Mouse (Mus musculus) telencephalon, adult 2 months (tissue): Measurements from ENCODE around the gene Col25a1.

Source experiments
- DNase-seq: peaks from one replicate; pipeline ENCODE4 v3.0.0-alpha.2; 2011; ENCODE audit warnings: low read depth, low spot score

The Col25a1 gene

GRCm38 (mm10) chr3:130131201-130131600 lies at the start of gene Col25a1:
Gene Col25a1 (plus strand): TSS chr3:130131501.
- no peak for DNase-seq

- DNase-seq = no peak
These were observed 48.0 kb upstream of the Col25a1 start for GRCm38 (mm10) chr3:130083312-130083711.

DNA sequence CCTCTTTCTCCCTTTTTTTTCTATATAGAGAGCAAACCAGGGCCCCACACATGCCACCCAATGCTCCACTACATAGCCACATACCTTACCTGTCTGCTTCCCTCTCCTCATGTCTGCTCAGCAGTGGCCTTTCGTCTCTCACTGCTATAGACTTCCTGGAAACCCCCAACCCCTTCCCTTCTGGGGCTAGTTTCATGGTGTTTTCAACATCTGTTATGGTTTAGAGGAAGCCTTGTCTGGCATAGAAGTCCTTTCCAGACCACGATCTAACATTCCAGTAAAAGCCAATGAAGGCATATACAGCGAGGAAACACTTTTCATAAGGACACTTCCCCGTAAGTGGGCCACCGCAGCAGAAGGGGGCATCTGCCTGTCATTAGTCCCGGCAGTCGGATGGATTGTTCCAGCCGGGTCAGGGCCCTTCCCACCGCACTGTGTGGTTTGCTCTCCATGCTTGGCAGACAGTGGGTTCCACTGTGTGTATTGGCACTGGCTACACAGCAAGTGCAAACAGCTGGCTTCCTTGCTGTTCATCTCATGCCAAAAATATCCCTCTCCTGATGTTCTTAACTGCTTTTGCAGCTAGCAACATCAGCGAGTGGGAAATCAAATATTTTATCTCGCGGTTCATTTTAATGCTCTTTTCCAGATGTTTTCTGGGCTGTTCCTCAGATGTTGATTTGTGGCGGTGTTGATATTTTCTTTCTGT lies 44.8 kb upstream of the Col25a1 start:
- no peak for DNase-seq

DNA sequence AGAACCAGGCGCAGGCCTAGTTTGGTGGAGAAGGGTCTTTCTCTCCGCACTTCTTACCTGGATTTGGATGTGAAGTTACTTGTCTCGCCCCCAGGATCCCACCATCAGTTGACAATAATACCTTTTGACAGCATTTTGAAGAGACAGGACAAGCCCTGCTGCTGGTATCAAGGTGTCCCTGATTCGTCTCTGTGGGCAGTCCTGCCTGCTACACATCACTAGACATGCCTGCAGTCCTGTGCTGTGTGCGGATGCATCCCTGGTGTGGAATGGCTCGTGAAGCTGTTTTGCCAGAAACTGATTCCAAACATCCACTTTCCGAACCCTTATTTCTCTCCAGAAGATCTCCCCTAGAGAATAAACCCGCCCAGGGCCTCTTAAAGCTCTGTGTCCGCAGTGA lies 43.8 kb upstream of the Col25a1 start:
- DNase-seq = no peak

- DNase-seq = no peak
These were observed 42.6 kb upstream of the Col25a1 start for GRCm38 (mm10) chr3:130088654-130089053.

DNA sequence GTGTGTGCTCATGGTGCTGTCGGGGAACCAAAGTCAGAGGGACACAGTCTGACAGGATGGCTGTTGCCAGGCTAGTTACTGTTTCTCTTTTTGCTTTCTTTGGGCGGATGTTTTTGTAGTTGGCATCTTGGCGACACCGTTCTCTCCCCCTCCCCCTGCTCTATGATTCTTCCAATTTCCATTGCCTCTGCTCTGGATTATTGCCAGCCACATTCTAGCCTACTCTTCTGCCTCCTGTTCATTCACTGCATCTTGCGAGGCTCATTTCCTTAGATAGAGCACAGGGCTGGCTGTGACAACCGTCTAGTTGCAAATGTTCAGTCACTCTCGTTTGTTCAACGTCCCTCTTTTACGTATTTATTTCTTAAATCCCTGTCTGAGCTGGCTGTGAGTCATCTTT lies 40.8 kb upstream of the Col25a1 start:
- no peak for DNase-seq

DNA sequence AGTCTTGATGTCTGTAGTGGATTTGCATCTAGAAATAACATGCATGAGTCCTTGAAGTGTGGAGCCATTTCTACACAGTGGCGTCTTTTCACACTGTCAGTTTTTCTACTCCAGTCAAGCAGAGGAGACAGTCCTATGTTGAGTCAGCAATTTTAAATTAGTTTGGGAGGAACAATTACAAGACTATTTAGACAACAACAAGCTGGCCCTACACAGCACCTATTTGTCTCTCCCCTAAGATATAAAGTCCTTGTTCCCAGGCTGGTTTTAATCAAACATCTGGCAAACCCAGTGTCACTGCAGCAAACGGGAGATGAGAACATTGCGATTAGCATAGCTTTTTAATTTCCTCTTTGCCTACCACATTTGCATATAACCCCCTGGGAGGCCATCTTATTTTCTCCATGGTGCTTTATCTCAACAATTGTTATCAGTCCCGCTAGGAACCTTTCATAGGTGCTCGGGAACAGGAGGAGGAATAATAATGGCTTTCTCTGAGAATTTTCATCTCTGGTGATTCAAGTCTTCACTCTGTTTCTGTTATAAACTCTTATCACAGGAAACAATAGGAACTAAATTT lies 37.1 kb upstream of the Col25a1 start:
- DNase-seq = no peak

DNA sequence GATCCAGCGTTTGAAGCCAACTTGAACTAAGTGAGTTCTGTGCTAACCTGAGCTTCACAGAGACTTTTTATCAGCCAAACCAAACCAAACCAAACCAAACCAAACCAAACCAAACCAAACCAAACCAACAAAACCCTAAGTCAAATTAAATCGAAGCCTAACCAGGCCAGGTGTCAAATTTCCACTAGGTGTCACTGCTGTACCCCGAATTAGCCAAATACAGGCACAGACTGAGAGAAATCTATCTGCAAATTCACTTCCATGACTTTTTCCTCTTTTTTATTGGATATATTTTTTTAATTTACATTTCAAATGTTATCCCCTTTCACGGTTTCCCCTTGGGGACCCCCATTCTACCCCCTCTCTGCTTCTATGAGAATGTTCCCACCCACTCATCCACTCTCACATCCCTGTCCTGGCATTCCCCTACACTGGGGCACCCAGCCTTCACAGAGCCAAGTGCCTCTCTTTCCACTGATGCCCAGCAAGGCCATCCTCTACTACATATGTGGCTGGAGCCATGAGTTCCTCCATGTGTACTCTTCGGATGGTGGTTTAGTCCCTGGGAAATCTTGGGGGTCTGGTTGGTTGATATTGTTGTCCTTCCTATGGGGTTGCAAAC lies 36.0 kb upstream of the Col25a1 start:
- no peak for DNase-seq

DNA sequence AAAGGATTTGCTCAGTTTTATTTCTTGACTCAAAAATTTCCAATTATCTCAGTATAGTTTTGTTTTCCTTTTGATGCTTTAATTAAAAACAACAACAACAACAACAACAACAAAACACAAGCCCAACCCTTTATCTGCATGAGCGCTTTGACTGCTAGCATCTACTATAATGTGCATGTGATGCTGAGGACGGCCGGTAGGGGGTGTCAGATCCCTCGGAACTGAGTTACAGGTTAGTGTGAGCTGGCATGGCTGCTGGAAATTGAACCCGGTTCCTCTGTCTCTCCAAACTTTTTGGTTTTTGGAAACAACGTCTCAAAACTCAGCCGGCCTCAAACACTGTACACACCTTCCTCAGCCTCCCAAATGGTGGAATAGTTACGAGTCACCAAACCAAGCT lies 27.8 kb upstream of the Col25a1 start:
- DNase-seq = no peak

GRCm38 (mm10) chr3:130104471-130104870 lies 26.8 kb upstream of the Col25a1 start:
- DNase-seq = no peak

- DNase-seq = no peak
These were observed 14.4 kb upstream of the Col25a1 start for GRCm38 (mm10) chr3:130116886-130117285.

GRCm38 (mm10) chr3:130127840-130128239 lies 3.5 kb upstream of the Col25a1 start:
- DNase-seq = no peak

- peak; percentile 59 for DNase-seq
These were observed 2.7 kb upstream of the Col25a1 start for GRCm38 (mm10) chr3:130128564-130128963.

GRCm38 (mm10) chr3:130129635-130130206 lies 1.6 kb upstream of the Col25a1 start:
- no peak for DNase-seq

DNA sequence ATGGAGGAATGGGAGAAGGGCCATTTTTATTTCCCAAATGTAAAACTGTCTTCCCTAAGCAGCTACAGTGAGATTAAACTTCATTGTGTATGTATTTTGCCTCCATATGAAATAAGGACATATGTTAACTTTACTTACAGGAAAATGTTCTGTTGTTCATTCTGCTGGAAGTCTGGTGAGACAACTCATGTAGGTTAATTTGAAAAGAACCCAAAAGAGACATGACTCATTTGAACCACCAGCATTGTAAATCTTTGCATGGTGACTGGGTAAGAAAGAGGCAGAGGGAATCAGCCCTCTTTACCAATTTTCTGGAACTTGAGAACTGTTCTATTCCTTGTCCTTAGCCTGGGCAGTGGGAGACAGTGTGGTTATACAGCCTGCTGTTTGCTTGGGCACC lies 5.9 kb downstream of the Col25a1 start:
- DNase-seq = peak; percentile 28

- peak; percentile 11 for DNase-seq
These were observed 6.3 kb downstream of the Col25a1 start for GRCm38 (mm10) chr3:130137640-130138039.

DNA sequence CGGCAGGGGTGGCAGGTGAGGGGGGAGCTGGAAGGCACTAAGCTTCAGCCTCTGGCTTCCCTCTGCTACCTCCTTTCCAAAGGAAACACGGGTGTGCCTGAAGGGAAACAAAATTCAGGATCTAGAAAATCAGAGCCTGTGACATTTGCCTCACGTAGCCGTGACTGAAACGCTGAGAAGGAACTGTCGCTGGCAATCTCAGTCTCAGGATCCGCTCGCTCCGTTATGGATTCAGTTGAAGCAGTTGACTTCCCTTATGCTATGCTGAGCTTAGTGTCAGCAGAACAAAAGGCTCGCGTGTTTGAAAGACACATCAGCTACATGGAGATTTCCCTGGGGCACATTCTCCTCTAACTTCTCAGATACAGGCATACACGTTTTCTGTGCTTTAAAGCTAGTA lies 14.6 kb downstream of the Col25a1 start:
- no peak for DNase-seq

- DNase-seq = no peak
These were observed 16.5 kb downstream of the Col25a1 start for GRCm38 (mm10) chr3:130147827-130148226.

DNA sequence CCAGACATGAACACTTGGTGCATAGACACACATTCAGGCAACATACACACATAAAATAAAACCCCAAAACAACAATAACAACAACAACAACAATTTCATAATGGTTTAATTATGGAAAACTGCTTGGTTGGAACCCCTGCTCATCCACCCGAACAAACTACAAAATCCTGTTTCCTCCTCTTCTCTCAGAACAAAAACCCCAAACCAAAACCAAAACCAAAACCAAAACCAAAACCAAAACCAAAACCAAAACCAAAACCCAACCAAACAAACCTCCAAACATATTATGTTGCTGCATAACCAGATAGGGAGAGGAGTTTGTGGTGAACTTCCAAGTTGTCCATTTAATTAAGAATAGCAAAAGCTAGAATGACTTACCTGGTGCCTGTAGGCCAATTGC lies 17.9 kb downstream of the Col25a1 start:
- DNase-seq = no peak

DNA sequence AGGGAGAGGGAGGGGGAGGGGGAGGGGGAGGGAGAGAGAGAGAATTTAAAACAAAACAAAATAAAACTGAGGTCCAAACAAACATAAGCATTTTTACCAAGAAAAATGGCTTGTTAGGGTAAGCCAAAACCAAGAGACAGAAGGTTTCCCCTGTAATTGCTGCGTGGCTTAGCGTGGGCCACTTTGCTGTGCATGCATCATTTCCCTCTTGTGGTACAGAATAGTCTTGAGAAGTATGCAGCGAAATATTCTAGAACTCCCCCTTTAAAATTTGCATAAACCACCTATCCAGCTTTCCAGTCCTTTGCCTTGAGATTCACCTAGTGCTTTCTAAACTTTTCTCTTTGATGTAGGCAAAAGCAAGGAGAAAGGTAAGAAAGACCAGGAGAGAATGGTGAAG lies 21.8 kb downstream of the Col25a1 start:
- peak; percentile 9 for DNase-seq

- DNase-seq = no peak
These were observed 26.2 kb downstream of the Col25a1 start for GRCm38 (mm10) chr3:130157551-130157950.

DNA sequence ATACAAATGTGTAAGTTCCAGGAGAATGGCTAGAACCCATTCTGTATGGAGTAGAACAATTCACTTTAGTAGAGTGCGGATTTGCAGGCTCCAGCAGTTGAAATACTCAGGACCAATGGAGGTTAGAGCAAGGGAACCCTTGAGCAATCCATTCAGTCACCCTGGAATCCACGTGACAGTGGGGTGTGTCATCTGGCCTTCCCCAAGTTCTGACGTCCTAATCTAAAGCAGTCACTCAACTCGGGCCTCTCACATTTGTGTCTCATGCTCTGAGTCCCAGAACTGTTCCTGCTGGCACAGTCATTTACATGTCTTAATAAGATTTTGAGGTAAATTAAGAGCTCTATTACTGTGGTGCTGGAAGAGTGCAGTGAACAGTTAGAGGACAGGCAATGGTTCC lies 28.6 kb downstream of the Col25a1 start:
- DNase-seq = no peak

DNA sequence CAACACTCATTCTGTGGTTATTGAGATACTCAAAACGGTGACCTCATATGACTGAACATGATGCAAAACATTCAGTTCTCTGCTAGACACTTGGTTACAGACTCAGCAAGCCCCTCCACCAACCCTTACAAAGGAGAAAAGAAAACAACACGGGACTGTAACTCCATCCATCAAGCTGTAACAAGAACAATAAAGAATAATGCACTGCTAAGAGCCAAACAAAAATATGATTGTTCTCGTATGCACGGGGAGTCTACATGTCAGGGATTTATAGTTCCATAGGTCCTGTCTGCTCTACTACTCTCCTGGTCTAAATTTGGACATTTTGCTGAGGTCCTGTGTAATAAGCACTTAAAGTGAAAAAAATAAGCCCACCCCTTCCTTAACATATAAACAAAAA lies 29.6 kb downstream of the Col25a1 start:
- DNase-seq = no peak
